Mouse (Mus musculus) kidney, embryonic 14.5 days (tissue): Measurements from ENCODE around the gene Fbxw4. TPM values are rescaled to one million over a fixed set of nuclear protein-coding genes. Genes with fewer than 3 reads are reported as not detected.

Source experiments
- polyA plus RNA-seq: library from polyadenylated mRNA; unstranded; fragments of >200 nt; fragmentation: Nextera tagmentation; extraction: Ambion mirVana; gene quantifications from 2 replicates; pipeline ENCODE4 v1.2.1, GENCODE M21; 2014

Gene Fbxw4
- polyA plus RNA-seq, 1 experiment from 2014 or later = 8.3 TPM

Other genes starting within 250 kb of the Fbxw4 start
- gene Poll, start 99.8 kb downstream of the Fbxw4 start, polyA plus RNA-seq = 13.9 and 20.6 TPM in 2 replicates
- 51.4 and 61.6 TPM in 2 replicates for gene Gm17018, start 99.7 kb downstream of the Fbxw4 start, polyA plus RNA-seq
- gene Fgf8, start 82.6 kb upstream of the Fbxw4 start, polyA plus RNA-seq = 25.1 and 29.3 TPM in 2 replicates
- gene Npm3, start 89.3 kb upstream of the Fbxw4 start, polyA plus RNA-seq = 21.4 and 111 TPM in 2 replicates
- 46.3 and 67.8 TPM in 2 replicates for gene Mgea5, start 123.5 kb upstream of the Fbxw4 start, polyA plus RNA-seq
- 1.4 and 2.0 TPM in 2 replicates for gene Kcnip2, start 155.7 kb upstream of the Fbxw4 start, polyA plus RNA-seq